Mouse (Mus musculus): ENCODE measurements around the gene Narfl. TPM values are rescaled to one million over a fixed set of nuclear protein-coding genes. Genes with fewer than 3 reads are reported as not detected.
A peak's percentile ranks its signal among the peaks of the same experiment; 100 is the strongest.

The Narfl gene
- polyA plus RNA-seq, 1 experiment: 40.9 TPM

DNA sequence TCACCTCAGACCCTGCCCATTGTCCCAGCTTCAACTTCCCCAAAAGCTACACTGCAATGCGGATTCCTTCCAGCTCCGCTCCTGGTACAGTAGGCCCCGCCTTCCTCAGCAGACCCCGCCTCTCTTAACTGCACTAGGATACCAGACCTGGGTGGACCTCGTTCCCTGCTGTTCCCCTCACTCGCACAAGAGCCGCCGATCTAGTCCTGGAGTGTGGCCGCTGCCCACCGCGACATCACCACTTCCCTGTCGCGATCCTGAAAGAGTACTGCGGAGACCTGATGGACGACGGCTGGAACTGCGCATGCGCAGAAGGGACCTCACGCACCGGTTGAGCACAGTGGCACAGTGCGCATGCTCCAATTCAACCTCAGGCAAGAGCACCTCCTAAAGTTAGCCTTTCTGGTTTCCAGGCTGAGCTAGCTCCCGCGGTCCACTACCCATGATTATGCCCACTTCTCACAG is 11.7 kb downstream of the Narfl start, which contains the start of gene Haghl:
Gene Haghl, minus strand, starts transcription at position 393 of the 465 bp plus-strand sequence.
- peak within 1 kb of the TSS; percentile 32 for H3K27ac ChIP-seq (ENCODE audit: insufficient read depth, low read depth, low read length)
- peaks cover 8% of the 10 kb centered on the region for H3K4me1 ChIP-seq (ENCODE audit: control insufficient read depth, insufficient read depth, low read length)
- peak within 1 kb of the TSS; percentile 68 for H3K4me3 ChIP-seq (ENCODE audit: insufficient read depth, low read length)
- TF ChIP-seq POLR2A (IDR thresholded peaks at IDR 0.05; ENCODE audit: borderline replicate concordance, low read depth, low read length) (no peak), CTCF (IDR thresholded peaks at IDR 0.05; ENCODE audit: low read depth, low read length) (no peak)

DNA sequence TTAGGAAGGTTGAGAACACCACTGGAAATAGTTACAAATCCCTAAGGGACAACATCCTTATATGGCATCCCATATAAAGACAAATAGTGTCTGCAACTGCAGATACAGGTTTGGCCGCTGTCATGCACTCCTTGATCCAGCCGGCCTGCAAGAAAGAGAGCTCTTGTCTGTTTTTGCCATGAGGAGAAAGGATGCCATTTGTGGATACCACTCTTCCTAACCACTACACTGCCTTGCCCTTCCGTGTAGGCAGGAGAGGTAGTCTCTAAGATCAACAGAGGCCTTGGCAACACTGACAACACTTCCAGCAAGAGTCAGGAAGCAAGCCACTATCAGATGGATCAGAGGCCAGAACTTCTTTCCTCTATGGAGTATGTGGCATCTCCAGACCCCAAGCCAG is 12.7 kb downstream of the Narfl start, which contains the start of gene Ccdc78:
Gene Ccdc78, plus strand, starts transcription at position 301 of the 400 bp plus-strand sequence.
- no peak for TF ChIP-seq POLR2A (IDR thresholded peaks at IDR 0.05; ENCODE audit: borderline replicate concordance, low read depth, low read length)
- no peak for TF ChIP-seq CTCF (IDR thresholded peaks at IDR 0.05; ENCODE audit: low read depth, low read length)
- Histone ChIP-seq H3K4me1 (ENCODE audit: control insufficient read depth, insufficient read depth, low read length) (peaks cover 13% of the 10 kb centered on the region), H3K27ac (ENCODE audit: insufficient read depth, low read depth, low read length) (no peak within 1 kb of the TSS), H3K4me3 (ENCODE audit: insufficient read depth, low read length) (peak within 1 kb of the TSS; percentile 68)

DNA sequence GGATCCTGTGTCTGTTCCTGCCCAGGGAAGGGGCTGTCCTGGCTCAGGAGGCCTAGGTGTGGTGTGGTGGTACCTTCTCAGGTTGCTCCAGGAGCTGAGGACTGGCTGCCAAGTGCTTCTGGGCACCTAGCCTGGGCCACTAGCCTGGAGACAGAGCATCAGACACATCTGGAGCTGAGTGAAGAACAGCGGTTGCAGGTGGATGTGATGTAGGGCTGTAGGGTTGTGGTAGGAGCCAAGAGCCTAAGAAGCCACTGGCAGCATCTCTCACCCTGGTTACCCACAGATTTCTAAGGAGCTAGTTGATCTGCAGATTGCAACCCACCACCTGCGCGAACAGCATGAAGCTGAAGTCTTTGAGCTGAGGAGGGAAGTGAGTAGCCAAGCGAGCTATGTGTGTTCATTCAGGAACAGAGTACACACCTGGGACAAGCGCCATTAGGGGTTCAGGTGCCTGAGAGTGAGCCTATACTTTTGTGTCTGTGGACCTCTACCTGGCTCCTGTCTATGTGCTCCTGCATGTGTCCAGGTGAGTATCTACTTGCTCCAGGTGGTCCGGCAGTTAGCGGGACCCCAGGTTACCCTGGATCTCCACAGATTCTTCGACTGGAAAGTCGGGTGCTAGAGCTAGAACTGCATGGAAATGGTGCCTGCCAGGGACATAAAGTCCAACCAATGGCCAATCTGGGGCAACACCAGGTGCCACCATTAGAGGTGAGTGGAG is 13.4 kb downstream of the Narfl start:
- TF ChIP-seq POLR2A (IDR thresholded peaks at IDR 0.05; ENCODE audit: borderline replicate concordance, low read depth, low read length) (no peak), CTCF (IDR thresholded peaks at IDR 0.05; ENCODE audit: low read depth, low read length) (no peak)
- no peak overlapping the region for H3K27ac ChIP-seq (ENCODE audit: insufficient read depth, low read depth, low read length)
- H3K4me1 ChIP-seq (ENCODE audit: control insufficient read depth, insufficient read depth, low read length): peaks cover 15% of the 10 kb centered on the region
- H3K4me3 ChIP-seq (ENCODE audit: insufficient read depth, low read length): no peak overlapping the region

DNA sequence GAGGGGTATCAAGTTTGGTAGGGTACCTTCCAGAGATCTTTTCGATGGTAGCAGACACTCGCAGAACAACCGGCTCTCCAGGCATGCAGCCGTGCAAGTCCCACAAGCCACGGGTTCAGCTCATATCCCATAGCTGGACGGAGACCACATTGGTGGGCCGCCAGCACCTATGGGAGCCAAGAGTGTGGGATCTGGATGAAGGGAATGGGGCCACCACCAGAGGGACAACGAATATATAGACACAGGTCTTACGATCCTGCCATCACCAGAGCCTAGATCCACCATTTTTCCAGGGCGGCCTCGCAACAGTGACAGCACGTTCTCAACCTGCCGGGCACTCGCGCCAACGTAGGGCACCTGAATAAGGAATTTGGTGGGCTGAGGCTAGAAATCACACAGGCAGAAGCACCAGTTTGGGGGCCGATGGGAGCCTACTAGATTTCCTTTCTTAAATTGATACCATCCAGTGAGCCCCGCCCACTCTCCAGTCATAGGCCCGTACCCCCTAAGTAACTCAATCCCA is 17.8 kb downstream of the Narfl start:
- TF ChIP-seq POLR2A (IDR thresholded peaks at IDR 0.05; ENCODE audit: borderline replicate concordance, low read depth, low read length) (no peak), CTCF (IDR thresholded peaks at IDR 0.05; ENCODE audit: low read depth, low read length) (no peak)
- peak overlapping the region; percentile 84; the same call in 1 of the 2 replicates for H3K27ac ChIP-seq (ENCODE audit: insufficient read depth, low read depth, low read length)

DNA sequence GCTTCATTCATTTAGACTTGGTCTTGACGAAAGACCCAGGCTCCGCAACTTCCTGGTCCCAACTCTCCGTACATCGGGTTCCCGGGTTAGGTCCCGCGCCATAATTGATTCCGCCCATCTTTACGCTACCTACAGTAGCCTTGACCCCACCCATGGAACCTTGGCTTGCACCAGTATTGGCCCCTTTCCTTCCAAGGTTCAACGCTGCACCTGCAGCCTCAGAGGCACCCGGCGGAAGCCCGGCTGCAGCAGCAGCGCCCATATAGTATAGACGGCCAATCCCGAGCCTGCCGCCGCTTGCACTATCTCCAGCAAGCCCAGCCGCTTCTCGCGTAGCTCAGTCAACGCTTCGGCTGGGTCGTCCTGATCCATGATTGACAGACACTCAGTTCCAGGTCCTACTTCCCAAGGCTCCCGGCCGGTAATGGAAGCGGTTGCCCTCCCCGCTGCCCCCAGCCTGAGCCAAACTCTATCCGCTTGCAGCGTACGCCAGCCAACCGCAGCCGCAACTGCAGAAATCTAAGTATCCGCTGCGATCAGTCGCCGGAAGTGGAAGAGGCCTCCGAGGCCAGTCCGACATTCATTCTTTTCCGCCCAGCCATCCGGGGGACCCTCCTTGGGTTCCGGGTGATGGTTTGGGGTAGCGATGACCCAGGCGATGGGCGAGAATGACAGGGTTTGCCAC is 18.4 kb downstream of the Narfl start:
- H3K27ac ChIP-seq (ENCODE audit: insufficient read depth, low read depth, low read length): peak overlapping the region; percentile 84
- no peak for TF ChIP-seq CTCF (IDR thresholded peaks at IDR 0.05; ENCODE audit: low read depth, low read length)
- H3K4me1 ChIP-seq (ENCODE audit: control insufficient read depth, insufficient read depth, low read length): peaks cover 19% of the 10 kb centered on the region
- peak overlapping the region; percentile 68 for H3K4me3 ChIP-seq (ENCODE audit: insufficient read depth, low read length)

More for the DNA sequence above, 17.8 kb downstream of the Narfl start:
- Histone ChIP-seq H3K4me3 (ENCODE audit: insufficient read depth, low read length) (peak overlapping the region; percentile 68), H3K4me1 (ENCODE audit: control insufficient read depth, insufficient read depth, low read length) (peaks cover 19% of the 10 kb centered on the region)

DNA sequence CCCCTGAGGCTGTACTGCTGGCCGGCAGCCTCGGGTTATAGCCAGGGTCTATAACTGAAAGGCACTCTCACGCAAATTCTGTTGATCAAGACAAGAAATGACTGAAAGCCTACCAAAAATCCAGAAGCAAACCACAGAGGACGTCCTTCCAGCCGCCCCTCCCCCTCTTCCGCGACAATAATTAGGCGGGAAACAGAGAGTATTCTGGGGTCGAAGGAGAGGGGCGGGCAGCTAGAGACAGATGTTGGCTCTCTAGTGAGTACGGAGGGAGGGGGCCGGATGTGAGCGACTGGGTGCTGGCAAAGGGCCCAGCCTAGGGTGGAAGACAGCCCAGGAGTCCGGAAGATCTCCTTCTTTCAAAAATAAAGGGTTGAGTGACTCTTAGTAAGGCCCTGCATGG is 19.0 kb downstream of the Narfl start, which contains the start of gene Fam173a:
Gene Fam173a, minus strand, starts transcription at position 287 of the 400 bp plus-strand sequence.
- Histone ChIP-seq H3K4me3 (ENCODE audit: insufficient read depth, low read length) (peak within 1 kb of the TSS; percentile 68), H3K4me1 (ENCODE audit: control insufficient read depth, insufficient read depth, low read length) (peaks cover 23% of the 10 kb centered on the region), H3K27ac (ENCODE audit: insufficient read depth, low read depth, low read length) (peak within 1 kb of the TSS; percentile 84)
- TF ChIP-seq CTCF (IDR thresholded peaks at IDR 0.05; ENCODE audit: low read depth, low read length) (no peak), POLR2A (IDR thresholded peaks at IDR 0.05; ENCODE audit: borderline replicate concordance, low read depth, low read length) (no peak)

DNA sequence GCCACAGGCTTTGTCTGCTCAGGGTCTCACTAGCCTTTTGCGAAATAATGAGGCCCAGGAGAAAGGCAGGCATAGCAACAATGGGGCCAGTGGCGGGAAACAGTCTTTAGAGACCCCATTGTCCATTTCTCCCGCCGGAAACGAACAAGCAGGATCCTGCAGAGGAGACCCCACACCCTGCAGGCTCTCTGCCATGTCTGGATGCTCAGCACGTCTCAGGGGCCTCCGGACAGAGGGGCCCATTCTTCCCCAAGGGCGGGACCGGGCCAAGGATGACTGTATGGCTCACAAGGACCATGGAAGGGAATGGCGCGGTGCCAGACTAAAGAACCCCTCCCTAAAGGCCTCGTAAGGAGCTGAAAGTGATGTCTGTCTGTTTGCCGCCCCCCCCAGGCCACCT is 20.6 kb downstream of the Narfl start:
- H3K4me1 ChIP-seq (ENCODE audit: control insufficient read depth, insufficient read depth, low read length): peaks cover 23% of the 10 kb centered on the region
- TF ChIP-seq POLR2A (IDR thresholded peaks at IDR 0.05; ENCODE audit: borderline replicate concordance, low read depth, low read length): no peak
- TF ChIP-seq CTCF (IDR thresholded peaks at IDR 0.05; ENCODE audit: low read depth, low read length): no peak
- no peak overlapping the region for H3K4me3 ChIP-seq (ENCODE audit: insufficient read depth, low read length)
- H3K27ac ChIP-seq (ENCODE audit: insufficient read depth, low read depth, low read length): no peak overlapping the region

DNA sequence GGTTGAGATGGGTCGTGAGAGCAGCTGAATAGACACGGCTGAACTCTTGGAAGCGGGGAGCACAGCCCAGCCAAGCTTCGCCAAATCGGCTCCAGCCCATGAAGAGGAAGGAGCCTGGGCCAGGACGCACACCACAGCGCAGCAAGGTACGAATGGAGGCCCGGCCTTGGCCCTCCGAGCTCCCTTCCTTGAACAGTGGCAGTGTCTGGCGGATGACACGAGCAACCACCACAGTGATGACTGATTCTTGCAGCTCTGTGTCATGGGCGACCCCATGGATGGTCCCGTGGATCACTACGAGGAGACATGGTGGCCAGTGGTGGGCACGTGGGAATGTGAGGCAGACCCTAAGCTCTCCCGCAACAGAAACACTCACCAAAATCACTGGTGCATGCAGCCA is 21.4 kb downstream of the Narfl start:
- no peak overlapping the region for H3K4me3 ChIP-seq (ENCODE audit: insufficient read depth, low read length)
- no peak for TF ChIP-seq CTCF (IDR thresholded peaks at IDR 0.05; ENCODE audit: low read depth, low read length)
- no peak for TF ChIP-seq POLR2A (IDR thresholded peaks at IDR 0.05; ENCODE audit: borderline replicate concordance, low read depth, low read length)
- no peak overlapping the region for H3K27ac ChIP-seq (ENCODE audit: insufficient read depth, low read depth, low read length)
- peaks cover 23% of the 10 kb centered on the region for H3K4me1 ChIP-seq (ENCODE audit: control insufficient read depth, insufficient read depth, low read length)

DNA sequence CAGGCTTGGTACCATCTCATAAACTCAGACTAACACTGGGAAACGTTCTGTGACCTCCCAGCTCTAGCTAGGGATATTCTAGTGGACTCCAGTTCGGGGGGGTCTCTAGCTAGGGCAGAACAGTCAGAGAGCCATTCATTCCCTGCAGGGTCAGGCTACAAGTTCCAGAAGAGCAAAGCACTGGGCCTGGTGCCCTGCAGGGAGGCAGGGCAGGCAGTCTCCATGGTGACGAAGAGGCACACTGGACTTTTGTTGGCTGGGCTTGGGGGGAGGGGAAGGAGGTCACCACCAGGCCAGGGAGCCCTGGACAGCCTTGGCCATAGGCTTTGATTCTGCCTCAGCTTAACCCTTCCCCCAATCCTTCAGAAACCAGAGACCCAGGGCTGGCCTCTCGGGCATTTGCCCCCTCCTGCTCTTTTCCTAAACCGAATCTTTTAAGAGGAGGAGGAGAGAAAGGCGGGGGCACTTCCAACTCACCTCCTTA is 22.1 kb downstream of the Narfl start, which contains the start of gene AC134908.4:
Gene AC134908.4, minus strand, starts transcription at position 51 of the 484 bp plus-strand sequence.
- TF ChIP-seq CTCF (IDR thresholded peaks at IDR 0.05; ENCODE audit: low read depth, low read length) (no peak), POLR2A (IDR thresholded peaks at IDR 0.05; ENCODE audit: borderline replicate concordance, low read depth, low read length) (no peak)
- no peak within 1 kb of the TSS for H3K27ac ChIP-seq (ENCODE audit: insufficient read depth, low read depth, low read length)
- peak within 1 kb of the TSS; percentile 89 for H3K4me3 ChIP-seq (ENCODE audit: insufficient read depth, low read length)
- H3K4me1 ChIP-seq (ENCODE audit: control insufficient read depth, insufficient read depth, low read length): peaks cover 23% of the 10 kb centered on the region
